Mouse (Mus musculus): ENCODE data around the gene Pigb. TPM values are rescaled to one million over a fixed set of nuclear protein-coding genes. Genes with fewer than 3 reads are reported as not detected.
"Not testable (repeated sequence)": the region's sequence is repeated elsewhere in the genome, so short reads cannot be mapped to it uniquely, and the experiment has no call there.

Gene Pigb
- 2.3 and 4.3 TPM in 2 replicates for polyA plus RNA-seq (2011; ENCODE audit: insufficient read depth, insufficient read length, low replicate concordance, missing spikeins)

- peak within 1 kb of the TSS; percentile 99 for H3K4me3 ChIP-seq (replicated peaks; ENCODE audit: control insufficient read depth, low read depth, low read length)
- H3K27ac ChIP-seq (ENCODE audit: control insufficient read depth, insufficient read depth, low read depth, low read length, poor library complexity), result peak within 1 kb of the TSS; percentile 77
- 25% methylated on average over 6 of the region's 6 CpGs for WGBS
- TF ChIP-seq CTCF (IDR thresholded peaks at IDR 0.05; ENCODE audit: control insufficient read depth, insufficient read depth, low read length), result no peak
- no peak for TF ChIP-seq POLR2A (IDR thresholded peaks at IDR 0.05; ENCODE audit: borderline replicate concordance, control insufficient read depth, low read depth, low read length)
- no peaks in the 10 kb centered on the region; the same call in 1 of the 2 replicates for H3K4me1 ChIP-seq (ENCODE audit: control insufficient read depth, insufficient read depth, low read length)
These were observed at the start of gene Pigb for GRCm38 (mm10) chr9:73040080-73040479. Gene Pigb, minus strand, starts transcription at chr9:73040378.

GRCm38 (mm10) chr9:73089222-73089920 is 49.2 kb upstream of the Pigb start:
- Histone ChIP-seq H3K4me1 (ENCODE audit: control insufficient read depth, insufficient read depth, low read length) (peaks cover 11% of the 10 kb centered on the region), H3K27ac (ENCODE audit: control insufficient read depth, insufficient read depth, low read depth, low read length, poor library complexity) (peak overlapping the region; percentile 92), H3K4me3 (replicated peaks; ENCODE audit: control insufficient read depth, low read depth, low read length) (no peak overlapping the region)
- peak; percentile 22; the same call in 1 of the 2 replicates for TF ChIP-seq POLR2A (IDR thresholded peaks at IDR 0.05; ENCODE audit: borderline replicate concordance, control insufficient read depth, low read depth, low read length)
- TF ChIP-seq CTCF (IDR thresholded peaks at IDR 0.05; ENCODE audit: control insufficient read depth, insufficient read depth, low read length), result no peak
- WGBS, result 10% methylated on average over 16 of the region's 16 CpGs

DNA sequence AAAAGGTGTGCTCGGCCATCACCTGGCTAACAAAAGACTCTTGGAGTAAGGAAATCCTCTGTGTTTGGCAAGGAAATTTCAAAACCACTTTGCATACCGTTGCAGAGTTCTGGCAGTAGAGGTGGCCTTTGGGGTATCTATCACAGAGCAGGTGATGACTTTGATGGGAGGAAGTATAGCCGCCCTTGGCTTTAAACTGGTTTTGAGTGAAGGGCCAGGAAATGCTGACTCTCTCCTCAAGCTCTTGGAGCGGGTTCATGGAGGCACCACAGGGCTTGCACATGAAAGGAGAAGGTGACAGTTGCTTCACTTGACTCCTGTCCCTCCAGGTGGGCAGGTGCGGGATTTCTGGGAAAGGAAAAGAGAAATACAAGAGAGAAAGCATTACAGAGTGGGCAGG is 47.4 kb upstream of the Pigb start:
- TF ChIP-seq CTCF (IDR thresholded peaks at IDR 0.05; ENCODE audit: control insufficient read depth, insufficient read depth, low read length) (no peak), POLR2A (IDR thresholded peaks at IDR 0.05; ENCODE audit: borderline replicate concordance, control insufficient read depth, low read depth, low read length) (no peak)
- Histone ChIP-seq H3K27ac (ENCODE audit: control insufficient read depth, insufficient read depth, low read depth, low read length, poor library complexity) (peak overlapping the region; percentile 87), H3K4me3 (replicated peaks; ENCODE audit: control insufficient read depth, low read depth, low read length) (no peak overlapping the region), H3K4me1 (ENCODE audit: control insufficient read depth, insufficient read depth, low read length) (peaks cover 16% of the 10 kb centered on the region)
- WGBS, result 25% methylated on average over 5 of the region's 5 CpGs

- 37% methylated on average over 8 of the region's 8 CpGs for WGBS
- no peak overlapping the region for H3K4me3 ChIP-seq (replicated peaks; ENCODE audit: control insufficient read depth, low read depth, low read length)
- H3K27ac ChIP-seq (ENCODE audit: control insufficient read depth, insufficient read depth, low read depth, low read length, poor library complexity), result peak overlapping the region; percentile 87
- TF ChIP-seq POLR2A (IDR thresholded peaks at IDR 0.05; ENCODE audit: borderline replicate concordance, control insufficient read depth, low read depth, low read length) (no peak), CTCF (IDR thresholded peaks at IDR 0.05; ENCODE audit: control insufficient read depth, insufficient read depth, low read length) (no peak)
- H3K4me1 ChIP-seq (ENCODE audit: control insufficient read depth, insufficient read depth, low read length), result peaks cover 16% of the 10 kb centered on the region
These were observed 46.9 kb upstream of the Pigb start for GRCm38 (mm10) chr9:73087121-73087520.

DNA sequence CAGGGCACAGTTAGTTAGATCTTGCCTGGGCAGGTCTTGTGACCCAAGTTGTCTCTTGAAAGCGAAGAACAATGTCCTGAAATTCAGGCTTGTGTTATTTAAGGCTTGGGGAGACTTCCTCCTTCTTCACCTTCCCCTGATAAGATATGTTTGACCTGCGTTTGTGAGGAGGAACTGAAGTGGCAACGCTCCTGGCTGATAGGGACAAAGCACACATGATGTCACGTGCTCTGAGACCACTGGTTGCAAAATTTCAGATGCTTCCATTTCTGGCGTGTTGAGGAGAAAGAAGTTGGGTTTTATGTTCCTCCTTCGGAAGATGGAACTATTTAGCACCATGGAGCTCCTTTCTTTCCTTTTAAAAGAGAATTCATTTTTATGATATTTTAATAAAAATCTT is 45.7 kb upstream of the Pigb start:
- no peak for TF ChIP-seq CTCF (IDR thresholded peaks at IDR 0.05; ENCODE audit: control insufficient read depth, insufficient read depth, low read length)
- TF ChIP-seq POLR2A (IDR thresholded peaks at IDR 0.05; ENCODE audit: borderline replicate concordance, control insufficient read depth, low read depth, low read length), result no peak
- Histone ChIP-seq H3K4me3 (replicated peaks; ENCODE audit: control insufficient read depth, low read depth, low read length) (no peak overlapping the region), H3K4me1 (ENCODE audit: control insufficient read depth, insufficient read depth, low read length) (peaks cover 16% of the 10 kb centered on the region), H3K27ac (ENCODE audit: control insufficient read depth, insufficient read depth, low read depth, low read length, poor library complexity) (peak overlapping the region; percentile 80)
- WGBS, result 8% methylated on average over 6 of the region's 6 CpGs

DNA sequence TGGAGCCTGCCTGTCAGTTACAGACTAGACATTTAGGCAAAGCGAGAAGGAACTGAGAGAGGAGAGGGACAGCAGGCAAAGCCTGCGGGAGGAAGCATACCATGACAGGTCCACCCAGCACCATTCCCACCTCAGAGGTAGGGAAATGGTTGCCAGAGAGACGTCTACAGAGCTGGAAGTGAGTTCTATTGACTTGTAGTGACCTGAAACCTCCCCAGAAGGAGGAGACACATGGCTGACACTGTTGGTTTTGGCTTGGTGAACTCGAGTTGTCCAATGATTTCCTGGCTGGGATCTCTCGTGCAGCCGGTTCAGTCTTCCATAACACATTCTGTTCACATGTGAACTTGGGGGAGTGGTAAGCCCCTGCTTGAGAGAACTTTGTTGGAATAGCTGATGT is 43.8 kb upstream of the Pigb start:
- TF ChIP-seq POLR2A (IDR thresholded peaks at IDR 0.05; ENCODE audit: borderline replicate concordance, control insufficient read depth, low read depth, low read length), result no peak
- no peak for TF ChIP-seq CTCF (IDR thresholded peaks at IDR 0.05; ENCODE audit: control insufficient read depth, insufficient read depth, low read length)
- peaks cover 14% of the 10 kb centered on the region for H3K4me1 ChIP-seq (ENCODE audit: control insufficient read depth, insufficient read depth, low read length)
- 40% methylated on average over 6 of the region's 6 CpGs for WGBS
- no peak overlapping the region for H3K4me3 ChIP-seq (replicated peaks; ENCODE audit: control insufficient read depth, low read depth, low read length)
- peak overlapping the region; percentile 75 for H3K27ac ChIP-seq (ENCODE audit: control insufficient read depth, insufficient read depth, low read depth, low read length, poor library complexity)

DNA sequence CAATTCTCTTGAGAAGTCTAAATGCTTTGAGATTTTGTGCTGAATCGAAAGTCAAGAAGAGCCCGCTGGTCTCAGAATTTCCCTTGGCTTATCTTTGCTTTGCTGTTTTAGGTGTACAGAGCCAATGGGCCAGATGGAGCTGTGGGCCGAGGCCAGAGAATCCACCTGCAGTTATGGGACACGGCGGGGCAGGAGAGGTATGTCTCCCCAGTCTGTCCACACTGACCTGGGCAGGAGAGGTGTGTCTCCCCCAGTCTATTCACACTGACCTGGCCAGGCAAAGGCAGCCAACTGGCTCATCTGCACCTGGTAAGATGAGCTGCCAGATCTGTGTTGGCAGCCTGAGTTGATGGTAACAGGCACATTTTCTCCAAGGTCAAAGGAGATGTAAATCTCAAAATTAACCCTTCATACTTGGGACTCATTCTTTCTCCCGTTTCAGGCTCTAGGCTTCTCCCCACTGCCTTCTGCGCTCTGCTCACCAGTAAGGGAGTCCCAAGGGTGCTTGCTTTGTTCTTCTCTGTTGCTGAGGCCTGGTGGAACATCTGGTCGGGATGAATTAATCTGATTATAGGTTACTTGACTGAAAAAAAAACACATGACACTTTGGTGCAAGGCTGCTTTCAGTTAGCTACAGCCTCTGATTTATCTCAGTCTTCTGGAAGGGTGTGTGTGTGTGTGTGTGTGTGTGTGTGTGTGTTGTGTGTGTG is 42.3 kb upstream of the Pigb start:
- H3K4me1 ChIP-seq (ENCODE audit: control insufficient read depth, insufficient read depth, low read length), result peaks cover 11% of the 10 kb centered on the region
- no peak overlapping the region for H3K4me3 ChIP-seq (replicated peaks; ENCODE audit: control insufficient read depth, low read depth, low read length)
- TF ChIP-seq POLR2A (IDR thresholded peaks at IDR 0.05; ENCODE audit: borderline replicate concordance, control insufficient read depth, low read depth, low read length) (no peak), CTCF (IDR thresholded peaks at IDR 0.05; ENCODE audit: control insufficient read depth, insufficient read depth, low read length) (no peak)
- 81% methylated on average over 8 of the region's 8 CpGs for WGBS
- no peak overlapping the region for H3K27ac ChIP-seq (ENCODE audit: control insufficient read depth, insufficient read depth, low read depth, low read length, poor library complexity)

GRCm38 (mm10) chr9:73079801-73080325 is 39.7 kb upstream of the Pigb start:
- no peak overlapping the region for H3K27ac ChIP-seq (ENCODE audit: control insufficient read depth, insufficient read depth, low read depth, low read length, poor library complexity)
- peaks cover 8% of the 10 kb centered on the region for H3K4me1 ChIP-seq (ENCODE audit: control insufficient read depth, insufficient read depth, low read length)
- TF ChIP-seq CTCF (IDR thresholded peaks at IDR 0.05; ENCODE audit: control insufficient read depth, insufficient read depth, low read length), result no peak
- no peak for TF ChIP-seq POLR2A (IDR thresholded peaks at IDR 0.05; ENCODE audit: borderline replicate concordance, control insufficient read depth, low read depth, low read length)
- 77% methylated on average over 7 of the region's 7 CpGs for WGBS
- H3K4me3 ChIP-seq (replicated peaks; ENCODE audit: control insufficient read depth, low read depth, low read length), result no peak overlapping the region

- H3K27ac ChIP-seq (ENCODE audit: control insufficient read depth, insufficient read depth, low read depth, low read length, poor library complexity); H3K4me3 ChIP-seq (replicated peaks; ENCODE audit: control insufficient read depth, low read depth, low read length): not testable (repeated sequence)
- 82% methylated on average over 11 of the region's 12 CpGs for WGBS
These were observed 39.2 kb upstream of the Pigb start for GRCm38 (mm10) chr9:73079349-73079748.

More at GRCm38 (mm10) chr9:73079349-73079748, 39.2 kb upstream of the Pigb start:
- H3K4me1 ChIP-seq (ENCODE audit: control insufficient read depth, insufficient read depth, low read length), result not testable (repeated sequence)

Data from bone marrow, adult 2 months (tissue).